8 mouse cellular contexts compared by ENCODE assay signal in genomic region chr7:64391479-64391878, GRCm38 (mm10). TPM values are rescaled to one million over a fixed set of nuclear protein-coding genes. Genes with fewer than 3 reads are reported as not detected.
A peak's percentile ranks its signal among the peaks of the same experiment; 100 is the strongest.
DNase-seq lines count a peak whose midpoint lies in the region; ATAC-seq lines count a peak whose summit lies in the region.

No protein-coding gene starts in this region.

- H3K4me2 ChIP-seq in kidney, embryonic 14.5 days (replicated peaks; ENCODE audit: low read depth, low read length): peak overlapping the region; percentile 77
- H3K4me2 ChIP-seq in forebrain, embryonic 12.5 days: peak overlapping the region; percentile 95
- H3K4me2 ChIP-seq in limb, embryonic 13.5 days (replicated peaks): peak overlapping the region; percentile 98
- peak overlapping the region; percentile 80 for H3K4me2 ChIP-seq in neural tube, embryonic 14.5 days (ENCODE audit: low read depth, low read length)

- peak overlapping the region; percentile 59 for H3K4me3 ChIP-seq in kidney, embryonic 14.5 days (ENCODE audit: low read length)
- H3K4me3 ChIP-seq in forebrain, embryonic 12.5 days (replicated peaks): peak overlapping the region; percentile 70
- peak overlapping the region; percentile 67 for H3K4me3 ChIP-seq in limb, embryonic 13.5 days
- H3K4me3 ChIP-seq in neural tube, embryonic 14.5 days (ENCODE audit: low read depth, low read length): peak overlapping the region; percentile 60

- H3K4me1 ChIP-seq in kidney, embryonic 14.5 days (ENCODE audit: control insufficient read depth, insufficient read depth, low read length): no peaks in the 10 kb centered on the region
- peaks cover 24% of the 10 kb centered on the region for H3K4me1 ChIP-seq in forebrain, embryonic 12.5 days
- H3K4me1 ChIP-seq in limb, embryonic 13.5 days: peaks cover 20% of the 10 kb centered on the region
- no peaks in the 10 kb centered on the region for H3K4me1 ChIP-seq in neural tube, embryonic 14.5 days (ENCODE audit: control insufficient read depth, insufficient read depth, low read length)

- peak overlapping the region; percentile 60 for H3K9ac ChIP-seq in kidney, embryonic 14.5 days (ENCODE audit: low read depth, low read length)
- peak overlapping the region; percentile 77 for H3K9ac ChIP-seq in forebrain, embryonic 12.5 days
- peak overlapping the region; percentile 81 for H3K9ac ChIP-seq in limb, embryonic 13.5 days
- peak overlapping the region; percentile 35 for H3K9ac ChIP-seq in neural tube, embryonic 14.5 days (replicated peaks; ENCODE audit: low read depth, low read length)

- H3K27ac ChIP-seq in kidney, embryonic 14.5 days (ENCODE audit: low read depth, low read length): no peak overlapping the region; the same call in 1 of the 2 replicates
- no peak overlapping the region for H3K27ac ChIP-seq in forebrain, embryonic 12.5 days
- no peak overlapping the region for H3K27ac ChIP-seq in limb, embryonic 13.5 days
- H3K27ac ChIP-seq in neural tube, embryonic 14.5 days (ENCODE audit: low read depth, low read length): no peak overlapping the region

- ATAC-seq in kidney, embryonic 14.5 days (ENCODE audit: low FRiP score, low TSS enrichment): no peak
- ATAC-seq in forebrain, embryonic 12.5 days (ENCODE audit: low FRiP score): no peak
- no peak for ATAC-seq in limb, embryonic 13.5 days (ENCODE audit: low FRiP score, low read depth)
- no peak for ATAC-seq in neural tube, embryonic 14.5 days (ENCODE audit: low read depth)
- no peak for ATAC-seq in erythroid progenitor cell, adult 5-6 weeks (replicated peaks; ENCODE audit: low FRiP score, poor library complexity, severe bottlenecking)

- H3K36me3 ChIP-seq in kidney, embryonic 14.5 days (ENCODE audit: control insufficient read depth, insufficient read depth, low read length): peaks cover 32% of the 10 kb centered on the region
- peaks cover 21% of the 10 kb centered on the region for H3K36me3 ChIP-seq in forebrain, embryonic 12.5 days (replicated peaks)
- peaks cover 29% of the 10 kb centered on the region for H3K36me3 ChIP-seq in limb, embryonic 13.5 days
- H3K36me3 ChIP-seq in neural tube, embryonic 14.5 days (ENCODE audit: control insufficient read depth, insufficient read depth, low read length): peaks cover 17% of the 10 kb centered on the region

- H3K9me3 ChIP-seq in kidney, embryonic 14.5 days (ENCODE audit: control insufficient read depth, low read length): no peaks in the 10 kb centered on the region
- H3K9me3 ChIP-seq in forebrain, embryonic 12.5 days: no peaks in the 10 kb centered on the region
- H3K9me3 ChIP-seq in limb, embryonic 13.5 days: no peaks in the 10 kb centered on the region
- H3K9me3 ChIP-seq in neural tube, embryonic 14.5 days (ENCODE audit: control insufficient read depth, low read length): no peaks in the 10 kb centered on the region

- WGBS in kidney, embryonic 14.5 days: 1% methylated on average over 8 of the region's 8 CpGs
- WGBS in forebrain, embryonic 12.5 days: 3% methylated on average over 8 of the region's 8 CpGs
- 3% methylated on average over 8 of the region's 8 CpGs for WGBS in limb, embryonic 13.5 days
- WGBS in neural tube, embryonic 14.5 days: 3% methylated on average over 8 of the region's 8 CpGs

- no peaks in the 10 kb centered on the region for H3K27me3 ChIP-seq in kidney, embryonic 14.5 days (ENCODE audit: control insufficient read depth, insufficient read depth, low read length)
- no peaks in the 10 kb centered on the region for H3K27me3 ChIP-seq in forebrain, embryonic 12.5 days
- no peaks in the 10 kb centered on the region for H3K27me3 ChIP-seq in limb, embryonic 13.5 days
- no peaks in the 10 kb centered on the region for H3K27me3 ChIP-seq in neural tube, embryonic 14.5 days (ENCODE audit: control insufficient read depth, insufficient read depth, low read length)

- no peak for DNase-seq in kidney, postnatal 36 days
- peak; percentile 39 for DNase-seq in R1 (ENCODE audit: low read depth, low spot score)
- DNase-seq in frontal cortex, postnatal 36 days (ENCODE audit: low spot score in 2 of 2): no peak

RNA-seq across cellular contexts. Expression of gene Mphosph10, which starts 0.6 kb away (rescaled TPM):
- 48.8 and 52.1 TPM in 2 replicates for polyA plus RNA-seq in kidney, embryonic 14.5 days (2014; fragmentation: Nextera tagmentation; extraction: Ambion mirVana)
- polyA plus RNA-seq in forebrain, embryonic 12.5 days (2016; fragmentation: Nextera tagmentation; extraction: Ambion mirVana): 48.5 and 51.3 TPM in 2 replicates
- 47.9 and 50.3 TPM in 2 replicates for polyA plus RNA-seq in limb, embryonic 13.5 days (2015; fragmentation: Nextera tagmentation; extraction: Ambion mirVana)
- polyA plus RNA-seq in neural tube, embryonic 14.5 days (2014; fragmentation: Nextera tagmentation; extraction: Ambion mirVana): 22.9 and 29.3 TPM in 2 replicates
- 26.0 and 45.8 TPM in 2 replicates for total RNA-seq in erythroid progenitor cell, adult 5-6 weeks (2015; ENCODE audit: low replicate concordance)
- total RNA-seq in erythroid progenitor cell, adult 5-6 weeks (2017; ENCODE audit: low replicate concordance): 13.9 and 31.8 TPM in 2 replicates

RNA-seq across cellular contexts. Expression of gene Mcee, which starts 0.9 kb away (rescaled TPM):
- polyA plus RNA-seq in kidney, embryonic 14.5 days (2014; fragmentation: Nextera tagmentation; extraction: Ambion mirVana): 74.4 and 88.9 TPM in 2 replicates
- 30.7 and 34.9 TPM in 2 replicates for polyA plus RNA-seq in forebrain, embryonic 12.5 days (2016; fragmentation: Nextera tagmentation; extraction: Ambion mirVana)
- 52.8 and 57.4 TPM in 2 replicates for polyA plus RNA-seq in limb, embryonic 13.5 days (2015; fragmentation: Nextera tagmentation; extraction: Ambion mirVana)
- 40.8 and 44.8 TPM in 2 replicates for polyA plus RNA-seq in neural tube, embryonic 14.5 days (2014; fragmentation: Nextera tagmentation; extraction: Ambion mirVana)
- 2.9 and 28.1 TPM in 2 replicates for total RNA-seq in erythroid progenitor cell, adult 5-6 weeks (2015; ENCODE audit: low replicate concordance)
- 17.8 and 43.5 TPM in 2 replicates for total RNA-seq in erythroid progenitor cell, adult 5-6 weeks (2017; ENCODE audit: low replicate concordance)

RNA-seq across cellular contexts. Expression of gene Fan1, which starts 17.6 kb away (rescaled TPM):
- polyA plus RNA-seq in kidney, embryonic 14.5 days (2014; fragmentation: Nextera tagmentation; extraction: Ambion mirVana): 6.6 and 9.8 TPM in 2 replicates
- polyA plus RNA-seq in forebrain, embryonic 12.5 days (2016; fragmentation: Nextera tagmentation; extraction: Ambion mirVana): 9.1 and 10.2 TPM in 2 replicates
- polyA plus RNA-seq in limb, embryonic 13.5 days (2015; fragmentation: Nextera tagmentation; extraction: Ambion mirVana): 10.4 and 10.7 TPM in 2 replicates
- polyA plus RNA-seq in neural tube, embryonic 14.5 days (2014; fragmentation: Nextera tagmentation; extraction: Ambion mirVana): 6.4 and 6.5 TPM in 2 replicates
- 1.1 and 1.3 TPM in 2 replicates for total RNA-seq in erythroid progenitor cell, adult 5-6 weeks (2015; ENCODE audit: low replicate concordance)
- 2.1 and 3.6 TPM in 2 replicates for total RNA-seq in erythroid progenitor cell, adult 5-6 weeks (2017; ENCODE audit: low replicate concordance)
